Comparison of ENCODE assay signal across 18 mouse cellular contexts in genomic region chr8:119102871-119103270, GRCm38 (mm10).
"Had no signal": no experiment of that assay in that cellular context is flagged by ENCODE, and none has a peak within 500 bp of the region (broad histone marks: within the 10 kb centered on the region; RNA-seq: fewer than 3 reads in every experiment).

No protein-coding gene starts in this region.

- H3K9ac ChIP-seq: lung, embryonic 15.5 days; midbrain, embryonic 13.5 days; midbrain, embryonic 15.5 days; neural tube, embryonic 12.5 days had no signal

- H3K27me3 ChIP-seq: lung, embryonic 15.5 days; megakaryocyte, embryonic 14.5 days; midbrain, embryonic 13.5 days; midbrain, embryonic 15.5 days; neural tube, embryonic 12.5 days had no signal

- H3K27ac ChIP-seq: lung, embryonic 15.5 days; macrophage; midbrain, embryonic 13.5 days; midbrain, embryonic 15.5 days; neural tube, embryonic 12.5 days had no signal

- ATAC-seq: lung, postnatal 0 days; midbrain, embryonic 13.5 days; midbrain, embryonic 15.5 days had no signal

- H3K9me3 ChIP-seq: lung, embryonic 15.5 days; midbrain, embryonic 13.5 days; midbrain, embryonic 15.5 days; neural tube, embryonic 12.5 days had no signal

- DNase-seq: lung, adult 2 months; lung, postnatal 14 days; lung, postnatal 36 days; right cerebral cortex, adult 18-20 months; right cerebral cortex, postnatal 25 days; right cerebral cortex, postnatal 4 days; spleen, adult 18-20 months; thymus, adult 18-20 months; thymus, postnatal 25 days; thymus, postnatal 4 days had no signal

- H3K36me3 ChIP-seq: lung, embryonic 15.5 days; midbrain, embryonic 13.5 days; midbrain, embryonic 15.5 days; neural tube, embryonic 12.5 days had no signal

- H3K4me1 ChIP-seq: lung, embryonic 15.5 days; megakaryocyte, embryonic 14.5 days; neural tube, embryonic 12.5 days had no signal

- H3K4me2 ChIP-seq: lung, embryonic 15.5 days; midbrain, embryonic 11.5 days; midbrain, embryonic 13.5 days; midbrain, embryonic 15.5 days; neural tube, embryonic 12.5 days had no signal

- H3K4me3 ChIP-seq: lung, embryonic 15.5 days; megakaryocyte, embryonic 14.5 days; midbrain, embryonic 13.5 days; midbrain, embryonic 15.5 days; neural tube, embryonic 12.5 days had no signal
